Mouse (Mus musculus): ENCODE measurements at regions not wholly inside any gene's neighbourhood (a gene's known extent, or its start where the extent isn't known, plus 50 kb on each side); places are given as distances from the start of the nearest gene placed in this dataset.

GRCm38 (mm10) chr10:15592161-15592560, 874.1 kb upstream of the Gje1 start:
- no peaks in the 10 kb centered on the region for H3K79me3 ChIP-seq (ENCODE audit: low read depth)
- TF ChIP-seq CEBPB (IDR thresholded peaks at IDR 0.05; ENCODE audit: low read depth) (no peak), MYOD1 (IDR thresholded peaks at IDR 0.05; ENCODE audit: control insufficient read depth, insufficient read length, low read depth) (no peak)
- H3K36me3 ChIP-seq (ENCODE audit: control insufficient read depth, insufficient read depth): no peaks in the 10 kb centered on the region
- no peak overlapping the region for H3ac ChIP-seq (ENCODE audit: control insufficient read depth, insufficient read length, low read depth)
- H3K27me3 ChIP-seq (ENCODE audit: control insufficient read depth, insufficient read depth, insufficient read length): no peaks in the 10 kb centered on the region
- no peaks in the 10 kb centered on the region for H3K79me2 ChIP-seq (ENCODE audit: control insufficient read depth, insufficient read depth)
- no peak overlapping the region for H3K4me3 ChIP-seq (ENCODE audit: insufficient read depth, poor library complexity, severe bottlenecking)

- TF ChIP-seq USF1 (IDR thresholded peaks at IDR 0.05; ENCODE audit: low read depth) (no peak), MYOD1 (IDR thresholded peaks at IDR 0.05; ENCODE audit: control insufficient read depth, insufficient read length, low read depth) (no peak), CEBPB (IDR thresholded peaks at IDR 0.05; ENCODE audit: low read depth) (no peak), FOSL1 (IDR thresholded peaks at IDR 0.05; ENCODE audit: insufficient read depth, low read length, poor library complexity, severe bottlenecking) (no peak), CTCF (IDR thresholded peaks at IDR 0.05; ENCODE audit: control insufficient read depth, insufficient read depth, insufficient read length) (no peak), MAX (IDR thresholded peaks at IDR 0.05) (no peak), MYOG (IDR thresholded peaks at IDR 0.05; ENCODE audit: control insufficient read depth, extremely low read depth, insufficient read length) (no peak)
- no peaks in the 10 kb centered on the region for H3K79me3 ChIP-seq (ENCODE audit: low read depth)
- no peaks in the 10 kb centered on the region for H3K27me3 ChIP-seq (ENCODE audit: control insufficient read depth, insufficient read depth, insufficient read length)
Observed at GRCm38 (mm10) chr10:15586081-15586480, 868.1 kb upstream of the Gje1 start.

GRCm38 (mm10) chr10:15564119-15564518, 846.1 kb upstream of the Gje1 start:
- H3K4me3 ChIP-seq (ENCODE audit: insufficient read depth, poor library complexity, severe bottlenecking): no peak overlapping the region
- H3ac ChIP-seq (ENCODE audit: control insufficient read depth, insufficient read length, low read depth): no peak overlapping the region
- no peak for TF ChIP-seq MYOD1 (IDR thresholded peaks at IDR 0.05; ENCODE audit: control insufficient read depth, insufficient read length, low read depth)
- TF ChIP-seq MAX (IDR thresholded peaks at IDR 0.05): no peak
- no peak for TF ChIP-seq CEBPB (IDR thresholded peaks at IDR 0.05; ENCODE audit: low read depth)
- no peak for TF ChIP-seq CTCF (IDR thresholded peaks at IDR 0.05; ENCODE audit: control insufficient read depth, insufficient read depth, insufficient read length)
- TF ChIP-seq USF1 (IDR thresholded peaks at IDR 0.05; ENCODE audit: low read depth): no peak
- no peak for TF ChIP-seq MYOG (IDR thresholded peaks at IDR 0.05; ENCODE audit: control insufficient read depth, extremely low read depth, insufficient read length)
- no peak for TF ChIP-seq FOSL1 (IDR thresholded peaks at IDR 0.05; ENCODE audit: insufficient read depth, low read length, poor library complexity, severe bottlenecking)
- no peaks in the 10 kb centered on the region for H3K79me2 ChIP-seq (ENCODE audit: control insufficient read depth, insufficient read depth)
- no peaks in the 10 kb centered on the region for H3K27me3 ChIP-seq (ENCODE audit: control insufficient read depth, insufficient read depth, insufficient read length)
- no peaks in the 10 kb centered on the region for H3K36me3 ChIP-seq (ENCODE audit: control insufficient read depth, insufficient read depth)
- H3K79me3 ChIP-seq (ENCODE audit: low read depth): no peaks in the 10 kb centered on the region

More at GRCm38 (mm10) chr10:15586081-15586480, 868.1 kb upstream of the Gje1 start:
- H3K79me2 ChIP-seq (ENCODE audit: control insufficient read depth, insufficient read depth): no peaks in the 10 kb centered on the region
- no peak overlapping the region for H3ac ChIP-seq (ENCODE audit: control insufficient read depth, insufficient read length, low read depth)
- H3K4me3 ChIP-seq (ENCODE audit: insufficient read depth, poor library complexity, severe bottlenecking): no peak overlapping the region
- H3K36me3 ChIP-seq (ENCODE audit: control insufficient read depth, insufficient read depth): no peaks in the 10 kb centered on the region

DNA sequence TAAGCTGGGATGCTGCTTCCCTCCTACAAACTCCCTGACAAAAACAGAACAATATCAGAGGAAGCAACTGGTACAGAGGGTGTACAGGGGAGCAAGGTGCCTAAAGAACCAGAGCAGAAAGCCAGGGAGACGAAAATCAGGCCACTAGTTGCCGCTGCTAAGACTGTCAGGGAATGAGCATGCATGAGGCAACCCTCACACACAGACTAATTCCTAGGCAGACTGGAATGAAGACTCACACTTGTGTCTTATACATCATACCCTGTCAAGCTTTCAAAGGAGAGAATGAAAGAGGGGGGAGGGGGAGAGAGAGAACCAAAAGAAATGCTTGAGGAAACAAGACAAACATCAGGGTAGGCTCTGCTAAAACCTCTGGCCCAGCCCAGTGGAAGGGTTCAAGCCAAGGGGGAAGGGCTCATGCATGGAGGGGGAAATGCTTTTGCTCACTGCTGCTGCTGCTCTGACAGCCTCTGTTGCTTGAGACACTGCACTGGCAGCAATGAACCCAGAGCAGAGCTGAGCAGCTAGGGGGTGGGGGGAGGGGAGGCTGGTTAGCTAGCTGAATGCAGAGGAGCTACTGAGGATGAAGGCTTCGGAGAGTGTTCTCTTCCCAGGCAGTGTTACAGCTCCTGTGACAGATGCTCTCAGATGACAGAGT, 835.5 kb upstream of the Gje1 start:
- Histone ChIP-seq H3K36me3 (ENCODE audit: control insufficient read depth, insufficient read depth) (no peaks in the 10 kb centered on the region), H3K4me3 (ENCODE audit: insufficient read depth, poor library complexity, severe bottlenecking) (no peak overlapping the region), H3K27me3 (ENCODE audit: control insufficient read depth, insufficient read depth, insufficient read length) (no peaks in the 10 kb centered on the region), H3ac (ENCODE audit: control insufficient read depth, insufficient read length, low read depth) (no peak overlapping the region), H3K79me2 (ENCODE audit: control insufficient read depth, insufficient read depth) (no peaks in the 10 kb centered on the region), H3K79me3 (ENCODE audit: low read depth) (no peaks in the 10 kb centered on the region)
- TF ChIP-seq CTCF (IDR thresholded peaks at IDR 0.05; ENCODE audit: control insufficient read depth, insufficient read depth, insufficient read length) (no peak), USF1 (IDR thresholded peaks at IDR 0.05; ENCODE audit: low read depth) (no peak), FOSL1 (IDR thresholded peaks at IDR 0.05; ENCODE audit: insufficient read depth, low read length, poor library complexity, severe bottlenecking) (no peak), CEBPB (IDR thresholded peaks at IDR 0.05; ENCODE audit: low read depth) (no peak), MYOD1 (IDR thresholded peaks at IDR 0.05; ENCODE audit: control insufficient read depth, insufficient read length, low read depth) (no peak), MYOG (IDR thresholded peaks at IDR 0.05; ENCODE audit: control insufficient read depth, extremely low read depth, insufficient read length) (no peak), MAX (IDR thresholded peaks at IDR 0.05) (no peak)

- Histone ChIP-seq H3K36me3 (ENCODE audit: control insufficient read depth, insufficient read depth) (no peaks in the 10 kb centered on the region), H3K79me3 (ENCODE audit: low read depth) (no peaks in the 10 kb centered on the region), H3K79me2 (ENCODE audit: control insufficient read depth, insufficient read depth) (no peaks in the 10 kb centered on the region), H3ac (ENCODE audit: control insufficient read depth, insufficient read length, low read depth) (no peak overlapping the region), H3K4me3 (ENCODE audit: insufficient read depth, poor library complexity, severe bottlenecking) (no peak overlapping the region), H3K27me3 (ENCODE audit: control insufficient read depth, insufficient read depth, insufficient read length) (no peaks in the 10 kb centered on the region)
- TF ChIP-seq MYOG (IDR thresholded peaks at IDR 0.05; ENCODE audit: control insufficient read depth, extremely low read depth, insufficient read length) (no peak), CEBPB (IDR thresholded peaks at IDR 0.05; ENCODE audit: low read depth) (no peak), USF1 (IDR thresholded peaks at IDR 0.05; ENCODE audit: low read depth) (no peak), CTCF (IDR thresholded peaks at IDR 0.05; ENCODE audit: control insufficient read depth, insufficient read depth, insufficient read length) (no peak), MAX (IDR thresholded peaks at IDR 0.05) (no peak), MYOD1 (IDR thresholded peaks at IDR 0.05; ENCODE audit: control insufficient read depth, insufficient read length, low read depth) (no peak), FOSL1 (IDR thresholded peaks at IDR 0.05; ENCODE audit: insufficient read depth, low read length, poor library complexity, severe bottlenecking) (no peak)
Observed at GRCm38 (mm10) chr10:15541797-15542350, 823.9 kb upstream of the Gje1 start.
